11 mouse cellular contexts compared by ENCODE assay signal in the genomic region with DNA sequence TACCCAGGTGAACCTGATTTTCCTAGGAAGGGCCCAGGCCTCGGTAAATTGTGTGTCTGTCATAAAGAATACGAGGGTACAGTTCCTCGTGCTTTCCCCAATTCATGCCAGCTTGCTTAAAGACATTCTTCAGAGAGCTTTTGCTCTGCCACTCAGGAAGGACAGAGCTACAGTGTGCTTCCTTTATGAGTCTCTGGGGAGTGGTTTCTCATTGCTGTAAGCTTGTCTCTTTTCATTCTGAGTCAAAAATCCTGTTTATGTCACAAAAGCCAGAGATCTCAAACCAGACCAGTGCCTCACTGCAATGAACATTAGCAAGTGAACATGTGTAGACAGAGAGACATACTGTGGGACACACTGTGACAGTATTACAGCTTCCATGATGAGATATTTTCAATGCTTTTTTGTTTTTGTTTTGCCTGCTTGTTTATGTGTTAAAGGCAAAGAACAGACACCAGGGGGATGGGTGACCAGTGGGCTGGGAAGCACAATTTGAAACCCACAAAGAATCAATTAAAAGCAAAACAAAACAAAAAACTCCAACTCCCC. TPM values are rescaled to one million over a fixed set of nuclear protein-coding genes. Genes with fewer than 3 reads are reported as not detected.
DNase-seq lines count a peak whose midpoint lies in the region; ATAC-seq and TF ChIP-seq lines count a peak whose summit lies in the region.
"Had no signal": no experiment of that assay in that cellular context is flagged by ENCODE, and none has a peak within 500 bp of the region (broad histone marks: within the 10 kb centered on the region; RNA-seq: fewer than 3 reads in every experiment).

No protein-coding gene starts in this region.

- WGBS in lung, postnatal 0 days: 53% methylated on average over 3 of the region's 3 CpGs
- 42% methylated on average over 3 of the region's 3 CpGs for WGBS in embryonic facial prominence, embryonic 14.5 days
- 64% methylated on average over 3 of the region's 3 CpGs for WGBS in intestine, embryonic 15.5 days
- WGBS in stomach, postnatal 0 days: 55% methylated on average over 3 of the region's 3 CpGs
- WGBS in heart, adult 2 months: 37% methylated on average over 3 of the region's 3 CpGs

- no peak overlapping the region for H3K9ac ChIP-seq in lung, postnatal 0 days (replicated peaks; ENCODE audit: low read depth)
- H3K9ac ChIP-seq in embryonic facial prominence, embryonic 14.5 days (ENCODE audit: low read depth, low read length): no peak overlapping the region
- no peak overlapping the region for H3K9ac ChIP-seq in intestine, embryonic 15.5 days
- no peak overlapping the region for H3K9ac ChIP-seq in stomach, postnatal 0 days (ENCODE audit: low read length)
- no peak overlapping the region for H3K9ac ChIP-seq in heart, adult 2 months (ENCODE audit: low read depth, low read length)

- no peak for TF ChIP-seq EP300 in lung, postnatal 0 days (IDR thresholded peaks at IDR 0.05)
- TF ChIP-seq EP300 in stomach, postnatal 0 days (optimal IDR thresholded peaks at IDR 0.05): no peak
- no peak for TF ChIP-seq EP300 in heart, adult 2 months (IDR thresholded peaks at IDR 0.05; ENCODE audit: insufficient read depth, low read depth, low read length)

- H3K9me3 ChIP-seq in lung, postnatal 0 days (ENCODE audit: low read length): no peaks in the 10 kb centered on the region
- H3K9me3 ChIP-seq in embryonic facial prominence, embryonic 14.5 days (ENCODE audit: control insufficient read depth, low read length): no peaks in the 10 kb centered on the region
- H3K9me3 ChIP-seq in intestine, embryonic 15.5 days: no peaks in the 10 kb centered on the region
- H3K9me3 ChIP-seq in stomach, postnatal 0 days (ENCODE audit: control insufficient read depth, low read length): no peaks in the 10 kb centered on the region

- DNase-seq in lung, postnatal 0 days (ENCODE audit: low spot score): no peak
- no peak for DNase-seq in lung, postnatal 14 days
- DNase-seq in embryonic facial prominence, embryonic 14.5 days (ENCODE audit: low spot score): peak; percentile 34
- no peak for DNase-seq in stomach, postnatal 0 days (ENCODE audit: low spot score)
- no peak for DNase-seq in ovary, postnatal 36 days (ENCODE audit: low spot score)
- no peak for DNase-seq in heart, adult 2 months
- DNase-seq: cerebellum, adult 11 months; thymus, postnatal 36 days had no signal

- no peak for TF ChIP-seq CTCF in lung, postnatal 0 days (IDR thresholded peaks at IDR 0.05)
- no peak for TF ChIP-seq CTCF in stomach, postnatal 0 days (IDR thresholded peaks at IDR 0.05; ENCODE audit: low read depth)
- TF ChIP-seq CTCF in heart, adult 2 months (IDR thresholded peaks at IDR 0.05): no peak

- peak overlapping the region; percentile 61 for H3K27ac ChIP-seq in lung, postnatal 0 days (ENCODE audit: low read length)
- peak overlapping the region; percentile 42 for H3K27ac ChIP-seq in embryonic facial prominence, embryonic 14.5 days (replicated peaks; ENCODE audit: low read depth, low read length)
- H3K27ac ChIP-seq in intestine, embryonic 15.5 days: peak overlapping the region; percentile 61; the same call in 1 of the 2 replicates
- H3K27ac ChIP-seq in stomach, postnatal 0 days (replicated peaks): peak overlapping the region; percentile 85
- no peak overlapping the region for H3K27ac ChIP-seq in heart, adult 2 months

- no peaks in the 10 kb centered on the region for H3K36me3 ChIP-seq in lung, postnatal 0 days (ENCODE audit: insufficient read depth, low read length)
- H3K36me3 ChIP-seq in embryonic facial prominence, embryonic 14.5 days (ENCODE audit: control insufficient read depth, insufficient read depth, low read length): no peaks in the 10 kb centered on the region
- H3K36me3 ChIP-seq in intestine, embryonic 15.5 days: no peaks in the 10 kb centered on the region
- no peaks in the 10 kb centered on the region for H3K36me3 ChIP-seq in stomach, postnatal 0 days (ENCODE audit: control insufficient read depth, insufficient read depth, low read length)
- no peaks in the 10 kb centered on the region for H3K36me3 ChIP-seq in heart, adult 2 months (ENCODE audit: control insufficient read depth, insufficient read depth, low read length)

- H3K4me2 ChIP-seq in lung, postnatal 0 days (replicated peaks; ENCODE audit: low read depth, low read length): no peak overlapping the region
- H3K4me2 ChIP-seq in embryonic facial prominence, embryonic 14.5 days (ENCODE audit: low read depth, low read length): no peak overlapping the region
- H3K4me2 ChIP-seq in intestine, embryonic 15.5 days (replicated peaks): no peak overlapping the region
- 0 out of 2 replicates have a peak overlapping the region, but pooled peaks have one; percentile 18 for H3K4me2 ChIP-seq in stomach, postnatal 0 days (replicated peaks; ENCODE audit: low read depth)

- H3K4me1 ChIP-seq in lung, postnatal 0 days (ENCODE audit: insufficient read depth, low read depth, low read length): peaks cover 8% of the 10 kb centered on the region; the same call in 1 of the 2 replicates
- H3K4me1 ChIP-seq in embryonic facial prominence, embryonic 14.5 days (ENCODE audit: control insufficient read depth, insufficient read depth, low read length): peaks cover 13% of the 10 kb centered on the region; the same call in 1 of the 2 replicates
- peaks cover 10% of the 10 kb centered on the region for H3K4me1 ChIP-seq in intestine, embryonic 15.5 days (replicated peaks)
- no peaks in the 10 kb centered on the region for H3K4me1 ChIP-seq in stomach, postnatal 0 days (replicated peaks; ENCODE audit: control insufficient read depth, insufficient read depth)
- H3K4me1 ChIP-seq in heart, adult 2 months (ENCODE audit: control insufficient read depth, insufficient read depth, low read length): peaks cover 2% of the 10 kb centered on the region; the same call in 1 of the 2 replicates

- H3K4me3 ChIP-seq in lung, postnatal 0 days (ENCODE audit: low read depth, low read length): no peak overlapping the region
- no peak overlapping the region for H3K4me3 ChIP-seq in embryonic facial prominence, embryonic 14.5 days (ENCODE audit: low read depth, low read length)
- H3K4me3 ChIP-seq in intestine, embryonic 15.5 days (replicated peaks): no peak overlapping the region
- H3K4me3 ChIP-seq in stomach, postnatal 0 days (ENCODE audit: low read depth, low read length): no peak overlapping the region
- no peak overlapping the region for H3K4me3 ChIP-seq in heart, adult 2 months

- H3K79me2 ChIP-seq in heart, adult 2 months (replicated peaks; ENCODE audit: control insufficient read depth, insufficient read depth, low read length): no peaks in the 10 kb centered on the region

- H3K27me3 ChIP-seq in lung, postnatal 0 days (replicated peaks; ENCODE audit: insufficient read depth, low read length): no peaks in the 10 kb centered on the region
- H3K27me3 ChIP-seq in embryonic facial prominence, embryonic 14.5 days (replicated peaks; ENCODE audit: control insufficient read depth, insufficient read depth, low read length): no peaks in the 10 kb centered on the region
- H3K27me3 ChIP-seq in intestine, embryonic 15.5 days (replicated peaks): no peaks in the 10 kb centered on the region
- no peaks in the 10 kb centered on the region for H3K27me3 ChIP-seq in stomach, postnatal 0 days (ENCODE audit: control insufficient read depth, insufficient read depth, low read length)
- no peaks in the 10 kb centered on the region for H3K27me3 ChIP-seq in heart, adult 2 months (ENCODE audit: control insufficient read depth, insufficient read depth, low read length)

- no peak for ATAC-seq in lung, postnatal 0 days
- ATAC-seq in embryonic facial prominence, embryonic 14.5 days (ENCODE audit: low read depth): 0 out of 2 replicates have a peak, but pooled peaks have one; percentile 37
- no peak for ATAC-seq in intestine, embryonic 15.5 days
- no peak for ATAC-seq in stomach, postnatal 0 days (ENCODE audit: low FRiP score, low TSS enrichment)

- intact Hi-C loops in heart, adult 2 months (cut with DNase I): no loop called here

- TF ChIP-seq POLR2A in heart, adult 2 months (IDR thresholded peaks at IDR 0.05; ENCODE audit: insufficient read depth, low read depth, low read length): no peak

RNA-seq across cellular contexts. Expression of gene Ugt1a6a, which starts 0.6 kb away (rescaled TPM):
- polyA plus RNA-seq in lung, postnatal 0 days (2015; fragmentation: Nextera tagmentation; extraction: Ambion mirVana): 35.3 and 39.9 TPM in 2 replicates
- polyA plus RNA-seq in embryonic facial prominence, embryonic 14.5 days (2014; fragmentation: Nextera tagmentation; extraction: Ambion mirVana): 8.5 and 10.6 TPM in 2 replicates
- polyA plus RNA-seq in intestine, embryonic 15.5 days (2015; fragmentation: Nextera tagmentation; extraction: Ambion mirVana): 7.9 and 10.3 TPM in 2 replicates
- 56.5 and 65.8 TPM in 2 replicates for polyA plus RNA-seq in stomach, postnatal 0 days (2015; fragmentation: Nextera tagmentation; extraction: Ambion mirVana)
- 1 to 10 TPM; 2.1 to 2.4 TPM for total RNA-seq in heart, adult 2 months (2021)
- 2.6 and 3.7 TPM in 2 replicates for polyA plus RNA-seq in heart, adult 2 months (2012; rRNA removed)

RNA-seq across cellular contexts. Expression of gene Ugt1a6b, which starts 30.9 kb away (rescaled TPM):
- 2.4 and 3.2 TPM in 2 replicates for polyA plus RNA-seq in lung, postnatal 0 days (2015; fragmentation: Nextera tagmentation; extraction: Ambion mirVana)
- polyA plus RNA-seq in embryonic facial prominence, embryonic 14.5 days (2014; fragmentation: Nextera tagmentation; extraction: Ambion mirVana): 0.54 and 2.0 TPM in 2 replicates
- polyA plus RNA-seq in intestine, embryonic 15.5 days (2015; fragmentation: Nextera tagmentation; extraction: Ambion mirVana): 0.29 and 0.36 TPM in 2 replicates
- polyA plus RNA-seq in stomach, postnatal 0 days (2015; fragmentation: Nextera tagmentation; extraction: Ambion mirVana): 5.2 and 6.7 TPM in 2 replicates
- 1 to 10 TPM; 1.4 to 1.8 TPM for total RNA-seq in heart, adult 2 months (2021)
- polyA plus RNA-seq in heart, adult 2 months (2012; rRNA removed): 0.64 and 4.2 TPM in 2 replicates

RNA-seq across cellular contexts. Expression of gene Ugt1a5, which starts 31.8 kb away (rescaled TPM):
- not detected in 2 replicates for polyA plus RNA-seq in lung, postnatal 0 days (2015; fragmentation: Nextera tagmentation; extraction: Ambion mirVana)
- not detected in 2 replicates for polyA plus RNA-seq in embryonic facial prominence, embryonic 14.5 days (2014; fragmentation: Nextera tagmentation; extraction: Ambion mirVana)
- polyA plus RNA-seq in intestine, embryonic 15.5 days (2015; fragmentation: Nextera tagmentation; extraction: Ambion mirVana): not detected in 2 replicates
- not detected in 2 replicates for polyA plus RNA-seq in stomach, postnatal 0 days (2015; fragmentation: Nextera tagmentation; extraction: Ambion mirVana)
- not detected for total RNA-seq in heart, adult 2 months (2021)
- not detected in 2 replicates for polyA plus RNA-seq in heart, adult 2 months (2012; rRNA removed)

RNA-seq across cellular contexts. Expression of gene Ugt1a7c, which starts 39.1 kb away (rescaled TPM):
- 2.5 and 2.7 TPM in 2 replicates for polyA plus RNA-seq in lung, postnatal 0 days (2015; fragmentation: Nextera tagmentation; extraction: Ambion mirVana)
- 2.4 and 3.9 TPM in 2 replicates for polyA plus RNA-seq in embryonic facial prominence, embryonic 14.5 days (2014; fragmentation: Nextera tagmentation; extraction: Ambion mirVana)
- polyA plus RNA-seq in intestine, embryonic 15.5 days (2015; fragmentation: Nextera tagmentation; extraction: Ambion mirVana): 49.1 and 49.8 TPM in 2 replicates
- 33.9 and 40.4 TPM in 2 replicates for polyA plus RNA-seq in stomach, postnatal 0 days (2015; fragmentation: Nextera tagmentation; extraction: Ambion mirVana)
- total RNA-seq in heart, adult 2 months (2021): 1 to 10 TPM in 1 of 2 experiments, under 1 TPM in 1; 0.70 to 1.2 TPM
- 0.26 and 0.90 TPM in 2 replicates for polyA plus RNA-seq in heart, adult 2 months (2012; rRNA removed)

RNA-seq across cellular contexts. Expression of gene Ugt1a8, which starts 46.4 kb away (rescaled TPM):
- 0.11 TPM in 1 of 2 replicates, not detected in the other for polyA plus RNA-seq in lung, postnatal 0 days (2015; fragmentation: Nextera tagmentation; extraction: Ambion mirVana)
- polyA plus RNA-seq in embryonic facial prominence, embryonic 14.5 days (2014; fragmentation: Nextera tagmentation; extraction: Ambion mirVana): not detected in 2 replicates
- not detected in 2 replicates for polyA plus RNA-seq in intestine, embryonic 15.5 days (2015; fragmentation: Nextera tagmentation; extraction: Ambion mirVana)
- not detected in 2 replicates for polyA plus RNA-seq in stomach, postnatal 0 days (2015; fragmentation: Nextera tagmentation; extraction: Ambion mirVana)
- not detected for total RNA-seq in heart, adult 2 months (2021)
- polyA plus RNA-seq in heart, adult 2 months (2012; rRNA removed): not detected in 2 replicates
- total RNA-seq: heart, postnatal 10 days; megakaryocyte, adult 5-6 weeks had no signal
